Mouse (Mus musculus) liver, postnatal 0 days (tissue): ENCODE results near the gene Abi1.

ENCODE experiments used
- CTCF ChIP-seq: sonication (generic); IDR thresholded peaks from 2 replicates; pipeline ENCODE4 v1.5.1; 2016; ENCODE audit warnings: antibody characterized with exemption, low read depth
- EP300 ChIP-seq: IDR thresholded peaks from 2 replicates; pipeline ENCODE4 v1.6.1; 2016; ENCODE audit warnings: antibody characterized with exemption, low read depth, mild to moderate bottlenecking

- no peak for TF ChIP-seq CTCF
- no peak for TF ChIP-seq EP300
Measured at GRCm38 (mm10) chr2:23023023-23023422, 17.0 kb downstream of the Abi1 start.
